Mouse (Mus musculus) right cerebral cortex, adult 2 months (tissue): ENCODE results near the gene Gm21903.
"Not testable (repeated sequence)": the region's sequence is repeated elsewhere in the genome, so short reads cannot be mapped to it uniquely, and the experiment has no call there.

ENCODE experiments used
- DNase-seq, 2 experiments: peaks; one replicate each; pipeline ENCODE4 v3.0.0; 2021 to 2022; ENCODE audit warnings: low spot score in 2 of 2

Gene Gm21903

GRCm38 (mm10) chr17:39043241-39043640, at the start of gene Gm21903:
Gene Gm21903 (minus strand): TSS chr17:39043341.
- DNase-seq: no peak

GRCm38 (mm10) chr17:39076937-39077336, 33.8 kb upstream of the Gm21903 start, which contains the start of gene Esp23:
Gene Esp23 (minus strand): TSS chr17:39077037.
- DNase-seq: no peak

- DNase-seq: no peak
Measured at GRCm38 (mm10) chr17:39063641-39064040, 20.5 kb upstream of the Gm21903 start.

- DNase-seq: not testable (repeated sequence)
Measured at GRCm38 (mm10) chr17:39036395-39036794, 6.7 kb downstream of the Gm21903 start, which contains the start of gene Esp24. Gene Esp24 (plus strand): TSS chr17:39036695.

- no peak for DNase-seq
Measured at GRCm38 (mm10) chr17:39017184-39017583, 26.0 kb downstream of the Gm21903 start.

GRCm38 (mm10) chr17:39010675-39011638, 32.2 kb downstream of the Gm21903 start:
- no peak for DNase-seq

GRCm38 (mm10) chr17:39009846-39010245, 33.3 kb downstream of the Gm21903 start:
- no peak for DNase-seq
